Mouse (Mus musculus) spleen, postnatal 14 days (tissue): ENCODE measurements around the gene Ovca2.
"Not testable (repeated sequence)": the region's sequence is repeated elsewhere in the genome, so short reads cannot be mapped to it uniquely, and the experiment has no call there.

Experiments
- DNase-seq, 2 experiments: peaks; one replicate each; pipeline ENCODE4 v3.0.0; 2021 to 2022; ENCODE audit warnings: low spot score in 2 of 2

The Ovca2 gene

DNA sequence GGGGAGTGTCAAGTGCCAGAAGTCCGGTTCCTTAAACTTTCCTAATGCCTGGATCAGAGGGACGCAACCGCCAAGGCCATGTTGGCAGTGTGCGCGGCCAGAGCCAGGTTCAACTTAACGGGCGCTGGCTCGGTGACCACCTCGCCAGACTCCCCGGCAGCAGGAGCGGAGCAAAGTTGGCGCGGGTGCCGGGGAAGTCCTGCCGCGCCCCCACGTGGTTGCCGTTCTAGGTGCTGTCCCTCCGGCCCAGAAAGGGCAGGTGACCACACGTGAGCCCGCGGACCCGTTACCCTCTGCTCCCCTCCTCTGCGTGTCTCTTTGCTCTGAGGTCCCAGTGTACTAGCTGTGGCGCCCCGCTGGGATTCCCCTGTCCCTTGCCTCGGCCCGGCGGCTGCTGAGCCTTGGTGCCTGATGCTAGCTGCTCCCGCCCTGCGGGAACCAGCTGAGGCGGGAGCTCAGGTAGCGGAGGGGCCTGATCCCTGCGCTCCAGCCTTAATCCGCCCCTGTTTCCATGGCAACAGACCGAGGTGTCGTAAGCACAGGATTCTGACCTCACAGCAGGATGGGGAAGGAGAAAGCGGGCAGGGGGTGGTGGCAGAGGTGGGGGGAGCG is 16.3 kb upstream of the Ovca2 start:
- no peak for DNase-seq

DNA sequence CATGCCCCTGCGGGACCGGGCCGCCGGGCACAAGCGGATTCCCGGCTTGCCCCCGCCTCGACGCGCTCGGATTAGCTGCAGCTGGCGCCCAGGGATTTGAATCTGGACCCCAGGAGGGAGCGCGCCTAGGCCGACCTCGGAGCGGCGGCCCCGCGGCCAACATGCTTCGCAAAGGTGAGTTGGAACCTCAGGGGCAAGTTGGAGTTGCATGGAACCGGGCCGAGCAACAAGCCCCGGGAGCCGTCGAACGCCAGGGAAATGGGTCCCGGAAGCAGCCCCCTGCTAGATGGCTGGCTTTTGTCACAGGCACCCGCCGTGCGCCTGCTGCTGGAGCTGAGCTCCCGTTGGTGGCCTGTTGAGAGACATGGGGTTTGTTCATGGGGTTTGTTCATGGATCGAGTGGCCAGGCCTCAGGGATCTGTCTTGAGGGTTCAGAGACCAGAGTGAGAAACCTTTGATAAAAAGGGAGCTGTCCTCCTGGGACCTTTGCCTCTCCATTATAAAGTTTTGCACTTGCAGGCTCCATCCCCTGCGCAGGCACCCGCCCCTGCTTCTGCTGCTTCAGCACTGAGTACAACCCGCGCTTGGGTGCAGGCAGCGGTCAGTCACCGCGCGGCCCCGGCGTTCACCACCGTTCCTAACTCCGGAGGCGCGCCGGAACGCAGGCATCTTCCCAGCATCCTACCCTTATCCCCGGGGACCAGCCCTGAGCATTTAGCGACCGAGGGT is 15.7 kb upstream of the Ovca2 start:
- no peak for DNase-seq

DNA sequence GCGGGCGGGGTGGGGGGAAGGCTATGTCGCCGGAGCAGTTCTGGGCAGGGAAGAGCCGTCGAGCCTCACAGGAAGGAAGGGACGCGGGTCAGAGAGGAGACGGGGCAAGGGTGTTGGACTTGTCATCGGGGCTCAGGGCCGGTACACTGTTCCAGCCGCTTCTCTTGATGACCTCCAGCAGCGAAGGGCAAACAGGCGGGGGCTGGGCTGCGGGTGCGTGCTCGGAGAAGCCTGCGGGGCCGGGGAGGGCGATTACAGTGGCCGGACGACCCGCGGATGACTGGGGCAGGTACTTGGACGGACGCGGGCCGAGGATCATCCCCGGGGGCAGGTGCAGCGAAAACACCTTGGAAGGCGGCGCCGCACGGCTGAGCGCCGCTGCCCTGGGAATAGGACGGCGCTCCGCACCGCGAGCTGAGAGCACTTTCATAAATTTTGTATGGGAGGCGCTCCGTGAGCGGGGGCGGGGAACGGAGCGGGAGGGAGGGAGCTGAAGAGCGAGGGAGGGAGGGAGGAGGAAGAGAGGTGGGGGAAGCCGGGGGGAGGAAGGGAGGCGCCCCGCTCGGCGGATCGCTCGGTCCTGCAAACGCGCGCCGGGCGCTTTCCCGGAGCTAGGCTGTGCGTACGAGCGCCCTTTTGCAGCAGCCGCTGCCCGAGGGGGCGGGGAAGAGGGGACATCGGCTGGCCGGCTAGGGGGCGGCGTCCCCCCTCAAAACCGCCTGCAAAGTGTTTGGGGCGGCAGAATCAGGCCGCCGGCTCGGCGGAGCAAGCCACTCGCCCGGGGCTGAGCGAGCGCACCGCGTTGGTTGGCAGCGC is 14.8 kb upstream of the Ovca2 start, which contains the start of gene Rtn4rl1:
Rtn4rl1 (plus strand) TSS at position 528 of the 816 bp plus-strand sequence.
- DNase-seq: no peak

DNA sequence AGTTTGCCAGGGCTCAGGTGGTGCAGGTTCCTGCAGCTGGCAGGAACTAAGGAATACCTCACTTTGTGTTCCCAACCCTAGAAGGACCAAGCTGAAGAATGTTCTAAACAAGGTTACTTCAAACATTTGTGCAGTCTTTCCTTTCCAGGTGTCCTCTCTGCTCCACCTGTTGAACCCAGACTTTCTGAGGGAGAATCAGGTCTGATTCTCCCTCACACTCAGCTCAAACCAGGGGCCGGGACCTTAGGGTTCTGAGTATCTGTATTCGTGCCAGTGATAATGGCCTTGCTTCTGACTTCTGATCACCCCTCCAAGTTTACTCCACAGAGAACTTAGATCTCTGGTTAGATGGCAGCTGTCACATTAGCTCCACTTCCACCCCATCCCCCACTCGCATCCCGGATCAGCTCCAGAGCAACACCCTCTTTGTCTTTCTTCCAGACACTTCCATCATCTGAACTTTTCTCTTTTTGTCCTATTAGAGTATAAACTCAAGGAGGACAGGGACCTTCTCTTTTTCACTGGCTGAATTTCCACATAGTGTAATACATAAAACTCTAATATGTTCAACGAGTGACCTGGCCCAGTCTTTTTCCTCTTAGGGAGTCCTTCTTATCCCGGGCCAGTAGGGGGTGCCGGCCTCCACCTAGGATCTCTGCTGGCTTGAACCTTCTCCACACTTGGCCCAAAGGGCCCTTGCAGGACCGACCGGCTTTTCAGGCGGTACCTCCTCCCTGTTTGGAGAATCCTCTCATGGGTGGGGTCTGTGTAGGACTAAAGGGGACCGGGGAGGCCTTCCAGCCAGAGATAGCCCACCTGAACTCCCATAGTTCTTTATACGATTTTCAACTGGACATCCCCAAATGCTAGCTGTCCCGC is 13.9 kb upstream of the Ovca2 start:
- peak in 1 of 2 experiments; percentile 61 for DNase-seq

DNA sequence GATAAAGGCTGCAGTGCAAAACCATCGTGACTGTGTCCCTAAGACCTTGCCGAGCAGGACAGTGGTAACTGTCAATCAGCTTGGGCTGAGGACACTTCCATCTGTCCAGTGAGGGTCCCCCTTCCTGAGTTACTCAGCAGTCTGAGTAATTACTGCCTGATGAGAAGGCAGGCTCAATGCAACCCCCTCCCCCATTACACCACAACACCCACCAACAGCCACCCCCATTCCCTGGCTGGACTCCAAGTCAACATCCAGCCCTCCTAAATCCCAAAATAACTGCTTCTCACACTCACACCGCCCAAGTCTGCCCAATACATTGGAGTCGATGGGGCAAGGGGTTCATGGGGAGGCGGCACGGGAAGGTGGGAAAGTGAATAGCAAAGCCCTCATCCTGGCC is 13.2 kb upstream of the Ovca2 start:
- no peak for DNase-seq

DNA sequence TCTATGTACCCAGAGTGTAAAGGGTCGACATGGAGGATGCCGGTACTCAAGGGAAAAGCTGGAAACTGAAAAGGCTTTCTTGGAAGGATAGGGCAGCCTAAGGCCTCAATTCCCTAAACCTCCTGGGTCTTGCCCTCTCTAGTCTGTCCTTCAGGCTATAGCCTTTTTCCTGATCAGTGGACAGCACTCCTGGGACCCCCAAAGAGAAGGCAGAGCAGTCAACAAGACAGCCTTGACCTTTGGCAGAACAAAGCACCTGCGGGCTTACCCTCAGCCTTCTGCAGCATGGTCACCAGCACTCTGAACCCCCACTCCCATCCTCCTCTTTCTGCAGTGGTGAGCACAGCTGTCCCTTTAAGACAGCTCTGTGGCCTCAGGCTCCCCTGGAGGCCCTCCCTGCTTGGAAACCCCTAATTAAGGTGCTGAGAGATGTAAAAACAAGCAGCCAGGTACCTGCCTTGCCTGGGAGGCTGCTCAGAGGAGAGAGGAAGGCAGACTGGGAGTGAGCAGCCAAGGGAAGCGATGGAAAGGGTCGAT is 12.3 kb upstream of the Ovca2 start, which contains the start of gene Dph1:
Dph1 (minus strand) TSS at position 337 of the 537 bp plus-strand sequence.
- DNase-seq: no peak

DNA sequence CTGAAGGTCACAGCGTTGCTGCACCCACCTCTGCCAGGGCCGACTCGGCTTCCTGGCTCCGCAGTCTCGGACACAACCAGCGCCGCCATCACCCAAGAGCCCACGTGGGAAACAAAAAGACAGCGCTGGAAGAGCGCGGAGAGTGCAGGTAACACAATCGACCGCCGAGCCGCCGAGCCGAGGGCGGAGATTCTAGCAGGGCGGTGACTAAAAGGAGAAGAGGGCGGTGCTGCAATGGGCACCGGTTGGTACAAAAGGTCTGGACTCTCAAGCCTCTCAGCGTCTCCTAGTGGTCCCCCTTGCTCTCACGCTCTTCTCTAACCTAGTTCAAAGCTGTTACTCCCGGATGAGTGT is 11.7 kb upstream of the Ovca2 start:
- peak; percentile 64 to 76 for DNase-seq

DNA sequence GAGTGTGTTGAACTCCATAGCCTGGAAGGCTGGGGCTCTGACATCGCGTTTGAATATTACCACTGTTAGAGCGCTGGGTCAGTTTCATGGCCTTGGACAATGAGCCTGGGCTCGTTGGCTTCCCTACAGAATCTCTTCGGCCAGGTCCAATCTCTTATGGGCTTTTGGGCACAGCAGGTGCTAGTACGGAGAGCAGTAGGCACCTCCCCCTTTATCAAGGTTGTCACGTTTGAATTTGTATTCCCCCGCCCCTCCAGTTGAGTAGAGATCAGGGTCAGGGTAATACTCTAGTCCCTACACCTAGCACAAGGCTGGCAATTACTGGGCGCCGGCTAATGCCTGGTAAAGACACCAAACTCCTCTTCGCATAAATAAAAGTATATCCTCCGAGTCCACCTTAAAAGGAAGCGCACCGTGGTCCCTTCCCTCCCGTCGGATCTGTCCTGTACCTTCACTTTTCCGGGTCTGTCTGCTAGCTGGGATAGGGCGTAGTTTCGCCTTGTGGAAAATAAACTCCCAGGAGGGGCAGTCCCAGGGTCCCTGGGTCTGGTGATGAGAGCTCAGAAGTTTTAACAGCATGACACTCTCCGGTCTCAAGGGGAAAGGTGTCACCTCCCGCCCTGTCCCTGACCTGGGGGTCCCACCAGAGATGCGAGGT is 11.2 kb upstream of the Ovca2 start:
- no peak for DNase-seq

DNA sequence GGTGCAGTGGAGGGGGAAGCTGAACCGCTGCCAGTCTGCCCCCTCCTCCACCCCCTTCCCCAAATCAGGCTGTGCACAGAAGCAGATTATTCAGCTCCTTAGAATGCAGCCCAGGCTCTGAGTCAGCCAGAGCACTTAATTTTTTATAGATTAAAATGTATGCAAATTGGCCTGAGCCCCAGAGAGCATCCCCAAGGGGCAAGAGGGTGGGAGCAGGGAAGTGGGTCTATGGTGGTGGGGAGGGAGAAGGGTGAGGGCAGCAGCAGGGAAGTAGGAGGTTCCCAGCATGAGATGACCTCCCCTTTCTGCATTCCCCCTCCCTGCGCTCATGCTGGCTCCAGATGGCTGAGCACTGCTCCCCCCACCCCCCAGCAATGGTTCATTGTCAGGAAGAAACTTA is 6.4 kb upstream of the Ovca2 start:
- no peak for DNase-seq

DNA sequence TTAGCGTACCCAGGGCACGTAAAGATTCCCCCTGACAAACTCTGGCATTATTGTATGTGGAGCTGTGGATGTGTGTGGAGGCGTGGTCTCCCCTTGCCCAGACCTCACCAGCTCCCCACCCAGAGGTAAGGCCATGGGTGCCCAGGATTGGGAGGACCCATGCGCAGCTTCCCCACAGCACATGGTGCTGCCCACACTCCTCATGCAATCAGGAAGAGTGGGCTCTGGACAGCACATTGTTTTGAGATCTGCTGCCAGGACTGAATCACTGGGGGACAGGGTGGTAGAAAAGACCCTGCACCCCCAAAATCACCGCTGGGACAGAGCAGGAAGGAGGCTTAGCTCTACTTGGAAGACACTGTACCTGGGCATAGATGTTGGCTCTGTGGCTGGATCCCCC is 5.9 kb upstream of the Ovca2 start:
- DNase-seq: no peak

DNA sequence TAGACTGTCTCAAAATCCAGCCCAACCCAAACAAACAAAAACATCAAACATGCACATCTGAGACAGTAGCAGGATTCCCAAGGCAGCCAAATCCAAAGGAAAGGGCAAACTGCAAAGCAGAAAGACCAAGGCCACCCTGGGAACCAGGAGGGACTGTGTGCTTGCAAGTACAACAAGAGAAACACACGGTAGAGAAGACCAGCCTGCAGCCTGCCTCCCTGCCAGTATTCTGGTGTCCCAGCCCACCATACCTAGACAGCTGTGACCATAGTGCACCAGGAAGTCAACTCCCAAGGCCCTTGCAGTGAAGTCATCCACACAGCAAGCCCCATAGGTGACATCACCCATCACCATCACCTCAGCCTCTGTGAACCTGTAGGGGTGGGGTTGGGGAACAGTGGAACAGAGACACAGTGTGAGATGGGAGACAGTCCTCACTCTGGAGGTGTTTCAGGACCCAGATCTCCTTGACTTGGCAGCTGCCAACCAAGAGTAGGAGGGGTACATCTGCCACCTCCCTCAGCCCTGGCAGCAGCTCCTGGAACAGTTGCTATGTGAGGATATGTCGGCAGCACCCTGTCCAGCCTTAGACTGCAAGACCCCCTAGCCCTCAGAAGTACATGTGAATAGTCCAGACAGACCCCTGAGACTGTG is 5.4 kb upstream of the Ovca2 start:
- DNase-seq: no peak

DNA sequence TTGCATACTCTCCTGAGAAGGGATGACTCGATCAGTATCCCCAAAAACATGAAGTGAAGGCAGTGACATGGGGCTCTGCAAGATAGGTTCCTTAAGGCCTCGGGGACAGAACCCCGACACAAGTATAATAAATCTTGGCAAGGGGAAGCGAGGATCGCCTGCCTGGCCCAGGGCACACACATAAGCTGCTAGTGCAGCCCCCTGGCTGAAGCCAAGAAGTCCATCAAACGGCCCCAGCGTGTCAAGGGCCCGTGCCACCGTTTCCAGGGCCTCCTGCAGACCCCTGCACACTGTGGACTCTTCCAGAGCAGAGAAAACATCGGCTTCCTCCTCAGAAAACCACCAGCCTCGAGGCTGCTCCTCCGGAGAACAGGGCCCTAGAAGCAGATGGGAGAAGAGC is 624 bp downstream of the Ovca2 start:
- no peak for DNase-seq

DNA sequence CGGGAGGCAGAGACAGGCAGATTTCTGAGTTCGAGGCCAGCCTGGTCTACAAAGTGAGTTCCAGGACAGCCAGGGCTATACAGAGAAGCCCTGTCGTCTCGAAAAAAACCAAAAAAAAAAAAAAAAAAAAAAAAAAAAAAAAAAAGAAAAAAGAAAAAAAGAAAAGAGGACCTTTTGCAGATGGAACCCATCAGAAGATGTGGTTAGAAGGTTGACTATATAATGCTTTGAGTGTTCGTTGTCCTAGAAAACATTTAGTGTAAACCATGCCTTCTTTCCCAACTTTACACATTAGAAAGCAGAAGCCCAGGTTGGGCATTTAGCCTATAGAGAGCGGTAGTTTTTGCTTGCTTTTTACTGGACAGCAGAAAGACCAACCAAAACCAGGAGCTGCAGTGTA is 4.1 kb downstream of the Ovca2 start:
- not testable (repeated sequence) for DNase-seq

DNA sequence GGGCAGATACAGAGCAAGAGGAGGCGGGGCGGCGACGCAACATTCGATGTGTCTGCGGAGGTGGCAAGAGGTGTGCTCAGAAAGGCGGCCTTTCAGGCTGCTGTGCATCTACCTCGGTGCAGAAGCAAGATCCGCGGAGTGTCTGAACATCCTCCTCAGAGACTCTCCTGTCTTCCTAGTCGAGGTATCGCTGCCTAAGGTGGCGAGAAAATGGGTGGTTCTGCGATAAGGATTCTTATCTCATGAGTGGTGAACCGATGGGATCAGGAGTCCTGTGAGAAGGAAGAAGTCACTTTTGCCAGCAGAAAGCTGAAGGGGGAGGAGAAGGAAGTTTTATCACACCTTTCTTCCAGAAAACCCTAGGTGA is 4.9 kb downstream of the Ovca2 start:
- no peak for DNase-seq

DNA sequence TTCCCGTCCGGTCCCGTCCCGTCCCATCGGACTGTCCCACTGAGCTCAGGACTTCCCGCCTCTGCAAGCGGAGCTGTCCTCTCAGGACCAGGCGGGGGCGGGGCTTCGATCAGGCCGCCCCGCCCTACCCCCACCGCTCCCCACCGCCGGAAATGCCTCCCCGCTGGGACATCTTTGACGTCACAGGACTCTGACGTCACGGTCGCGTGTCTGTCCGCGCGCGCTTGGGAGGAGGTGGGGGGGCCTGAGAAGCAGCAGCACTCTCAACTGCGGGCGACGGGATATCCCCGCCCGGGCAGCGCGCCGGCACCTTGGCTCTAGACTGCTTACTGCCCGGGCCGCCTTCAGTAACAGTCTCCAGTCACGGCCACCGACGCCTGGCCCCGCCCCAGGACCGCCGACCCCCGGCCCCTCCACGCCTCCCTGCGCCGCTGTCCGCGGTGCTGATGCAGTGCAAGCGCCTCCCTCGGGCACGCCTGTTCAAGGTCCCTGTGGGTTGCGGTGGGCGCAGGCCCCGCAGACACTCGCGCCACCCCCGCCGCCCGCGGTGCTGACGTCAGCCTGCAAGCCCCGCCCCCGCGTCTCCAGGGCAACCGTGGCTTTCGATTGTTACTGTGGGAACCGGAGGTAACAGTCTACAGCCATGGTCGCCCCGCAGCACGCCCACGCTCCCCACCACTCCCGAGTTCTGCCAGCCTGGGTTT is 5.4 kb downstream of the Ovca2 start:
- DNase-seq: peak; percentile 61 to 72

DNA sequence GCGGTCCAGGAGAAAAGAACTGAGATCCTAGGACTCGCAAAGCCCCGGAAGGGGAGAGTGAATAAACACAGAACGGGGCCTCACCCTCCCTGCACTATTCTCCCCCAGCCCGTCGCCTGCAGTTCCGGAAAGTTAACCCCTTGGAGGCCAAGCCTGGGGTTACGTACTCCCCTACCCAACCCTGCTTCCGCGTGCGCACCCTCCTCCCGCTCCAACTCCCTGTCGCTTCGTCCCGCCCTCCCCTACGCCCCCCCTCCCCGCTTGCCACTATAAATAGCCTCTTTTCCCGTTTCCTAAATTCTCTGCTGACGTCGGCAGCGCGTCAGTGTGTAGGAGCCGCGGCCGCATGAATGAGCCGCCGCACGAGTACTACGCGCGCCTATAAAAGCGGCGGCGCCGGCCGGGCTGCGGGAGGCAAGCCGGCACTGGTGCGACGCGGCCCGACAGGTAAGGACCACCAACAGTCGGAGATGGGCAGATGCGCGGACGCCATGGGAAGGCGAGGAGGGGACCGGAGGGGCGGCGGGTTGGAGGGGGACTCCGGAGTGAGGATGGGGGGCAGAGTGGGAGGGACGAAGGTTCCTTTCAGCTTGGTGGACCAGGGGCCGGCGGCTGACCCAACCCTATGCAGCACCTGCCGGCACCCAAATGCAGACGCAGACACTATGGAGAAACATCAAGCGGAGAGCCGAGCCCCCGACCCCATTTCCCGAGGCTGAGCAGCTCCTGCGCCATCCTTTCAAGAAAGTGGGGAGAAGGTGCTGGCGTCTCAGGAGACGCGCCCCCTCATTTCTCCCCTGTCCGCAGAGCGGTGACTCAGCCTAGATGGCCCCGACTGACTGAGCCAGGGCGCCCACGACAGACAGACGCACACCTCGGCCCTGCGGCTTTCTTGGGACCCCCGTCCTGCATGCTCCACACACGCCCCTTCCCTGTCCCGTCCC is 6.2 kb downstream of the Ovca2 start:
- DNase-seq: no peak

DNA sequence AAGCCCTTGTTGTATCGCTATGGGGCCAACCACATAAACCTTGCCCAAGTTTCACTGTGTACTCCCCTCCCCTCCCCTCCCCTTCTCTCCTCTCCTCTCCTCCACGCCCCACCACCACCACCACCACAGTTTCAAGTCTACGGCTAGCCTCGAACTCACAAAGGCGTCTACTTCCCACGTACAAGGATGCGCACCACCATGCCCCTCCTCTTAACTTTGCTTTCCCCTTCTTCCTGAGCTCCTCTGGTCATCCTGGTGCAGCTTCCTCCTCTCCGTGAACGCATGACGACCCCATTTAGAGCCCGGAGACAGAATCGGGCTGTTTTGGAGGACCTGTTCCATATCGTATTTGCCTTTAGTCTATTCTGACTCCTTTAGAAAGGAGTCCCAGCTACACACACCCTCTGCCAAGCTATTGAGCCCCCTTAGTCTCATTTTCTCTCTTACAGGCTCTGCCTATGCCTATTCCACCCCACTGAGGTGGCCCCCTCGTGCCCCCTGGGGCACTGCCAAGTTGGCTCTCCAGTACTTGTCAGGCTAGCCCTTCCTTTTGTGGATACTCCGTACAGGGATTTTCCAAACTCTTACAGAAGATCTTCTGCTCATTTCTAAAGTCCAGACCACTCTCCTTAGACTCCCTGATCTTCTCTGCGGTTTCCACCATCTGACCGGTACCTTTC is 7.3 kb downstream of the Ovca2 start:
- no peak for DNase-seq

DNA sequence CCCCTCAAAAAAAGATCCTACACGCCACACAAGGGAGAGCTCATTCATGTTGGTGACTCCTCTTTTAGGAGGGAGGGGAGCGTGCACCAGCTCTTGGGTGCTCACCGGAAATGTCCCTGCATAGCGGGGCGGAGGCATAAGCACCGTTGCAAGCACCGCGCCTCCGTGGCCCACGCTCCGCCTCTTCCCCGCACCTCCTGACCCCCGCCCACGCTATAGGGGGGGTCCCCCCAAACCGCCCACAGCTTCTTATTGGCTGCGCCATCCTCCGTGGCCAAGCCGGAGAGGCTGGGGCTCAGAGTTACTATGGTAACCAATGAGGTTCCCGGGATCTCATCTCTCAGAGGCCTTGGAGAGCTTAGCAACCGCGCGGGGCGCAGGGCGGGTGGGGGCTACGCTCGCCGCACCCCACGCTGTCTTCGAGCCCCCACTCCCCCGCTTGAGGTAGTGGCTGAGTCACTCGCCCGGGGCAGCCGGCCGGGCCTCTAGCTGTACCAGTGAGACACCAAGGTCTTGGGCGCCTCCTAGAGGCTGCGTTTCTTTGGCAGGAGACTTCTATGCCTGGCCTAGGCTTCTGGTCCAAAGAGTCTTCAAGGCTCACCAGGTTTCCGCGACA is 8.4 kb downstream of the Ovca2 start:
- DNase-seq: peak; percentile 71 to 82
